ENCODE assay signal across 8 mouse cellular contexts in genomic region chr2:30901646-30902160, GRCm38 (mm10). TPM values are rescaled to one million over a fixed set of nuclear protein-coding genes. Genes with fewer than 3 reads are reported as not detected.
DNase-seq lines count a peak whose midpoint lies in the region; ATAC-seq lines count a peak whose summit lies in the region.
"Had no signal": no experiment of that assay in that cellular context is flagged by ENCODE, and none has a peak within 500 bp of the region (broad histone marks: within the 10 kb centered on the region; RNA-seq: fewer than 3 reads in every experiment).

No protein-coding gene starts in this region.

- peaks cover 46% of the 10 kb centered on the region for H3K4me1 ChIP-seq in kidney, embryonic 15.5 days
- peaks cover 47% of the 10 kb centered on the region for H3K4me1 ChIP-seq in embryonic facial prominence, embryonic 10.5 days
- peaks cover 28% of the 10 kb centered on the region for H3K4me1 ChIP-seq in intestine, embryonic 15.5 days (replicated peaks)
- peaks cover 25% of the 10 kb centered on the region for H3K4me1 ChIP-seq in neural tube, embryonic 13.5 days (replicated peaks)

- peak overlapping the region; percentile 84 for H3K4me2 ChIP-seq in kidney, embryonic 15.5 days
- H3K4me2 ChIP-seq in intestine, embryonic 15.5 days (replicated peaks): peak overlapping the region; percentile 74; the same call in 1 of the 2 replicates
- peak overlapping the region; percentile 61 for H3K4me2 ChIP-seq in neural tube, embryonic 13.5 days

- DNase-seq in kidney, postnatal 36 days: no peak
- DNase-seq in embryonic facial prominence, embryonic 10.5 days (ENCODE audit: low spot score): no peak
- no peak for DNase-seq in c-Kit-positive CD71-positive TER-119-positive erythroid progenitor cells, embryonic 14.5 days (ENCODE audit: low spot score)
- DNase-seq in left cerebral cortex, postnatal 4 days: no peak

- no peaks in the 10 kb centered on the region for H3K27me3 ChIP-seq in kidney, embryonic 15.5 days
- peaks cover 40% of the 10 kb centered on the region for H3K27me3 ChIP-seq in embryonic facial prominence, embryonic 10.5 days (replicated peaks; ENCODE audit: low read depth, poor library complexity, severe bottlenecking)
- 0 out of 2 replicates have a peak, but pooled peaks cover 3% of the 10 kb centered on the region for H3K27me3 ChIP-seq in intestine, embryonic 15.5 days (replicated peaks)
- peaks cover 24% of the 10 kb centered on the region for H3K27me3 ChIP-seq in neural tube, embryonic 13.5 days

- H3K4me3 ChIP-seq in kidney, embryonic 15.5 days (replicated peaks): peak overlapping the region; percentile 49
- peak overlapping the region; percentile 66 for H3K4me3 ChIP-seq in embryonic facial prominence, embryonic 10.5 days
- H3K4me3 ChIP-seq in intestine, embryonic 15.5 days (replicated peaks): no peak overlapping the region
- H3K4me3 ChIP-seq in neural tube, embryonic 13.5 days: no peak overlapping the region

- no peak overlapping the region; the same call in 1 of the 2 replicates for H3K9ac ChIP-seq in kidney, embryonic 15.5 days
- H3K9ac ChIP-seq in intestine, embryonic 15.5 days: no peak overlapping the region
- 0 out of 2 replicates have a peak overlapping the region, but pooled peaks have one; percentile 63 for H3K9ac ChIP-seq in neural tube, embryonic 13.5 days

- 57% methylated on average over 6 of the region's 6 CpGs for WGBS in kidney, embryonic 15.5 days
- whole genome bisulfite sequencing in embryonic facial prominence, embryonic 10.5 days: 57% methylated on average over 6 of the region's 6 CpGs
- 61% methylated on average over 6 of the region's 6 CpGs for WGBS in intestine, embryonic 15.5 days
- 57% methylated on average over 6 of the region's 6 CpGs for WGBS in neural tube, embryonic 13.5 days

- no peaks in the 10 kb centered on the region for H3K36me3 ChIP-seq in kidney, embryonic 15.5 days
- 0 out of 2 replicates have a peak, but pooled peaks cover 8% of the 10 kb centered on the region for H3K36me3 ChIP-seq in embryonic facial prominence, embryonic 10.5 days (replicated peaks)
- H3K36me3 ChIP-seq in intestine, embryonic 15.5 days: no peaks in the 10 kb centered on the region
- no peaks in the 10 kb centered on the region for H3K36me3 ChIP-seq in neural tube, embryonic 13.5 days

- ATAC-seq in kidney, embryonic 15.5 days (replicated peaks; ENCODE audit: low FRiP score): no peak
- ATAC-seq in intestine, embryonic 15.5 days: no peak
- no peak for ATAC-seq in neural tube, embryonic 13.5 days (ENCODE audit: low read depth)

- intact Hi-C loops in left cerebral cortex, postnatal 4 days (cut with DNase I): no loop called here

- peak overlapping the region; percentile 49; the same call in 1 of the 2 replicates for H3K27ac ChIP-seq in kidney, embryonic 15.5 days
- peak overlapping the region; percentile 57 for H3K27ac ChIP-seq in embryonic facial prominence, embryonic 10.5 days (replicated peaks)
- H3K27ac ChIP-seq in intestine, embryonic 15.5 days: no peak overlapping the region
- no peak overlapping the region for H3K27ac ChIP-seq in neural tube, embryonic 13.5 days (replicated peaks)

- no peaks in the 10 kb centered on the region for H3K9me3 ChIP-seq in kidney, embryonic 15.5 days (replicated peaks)
- no peaks in the 10 kb centered on the region for H3K9me3 ChIP-seq in embryonic facial prominence, embryonic 10.5 days
- H3K9me3 ChIP-seq in intestine, embryonic 15.5 days: no peaks in the 10 kb centered on the region
- no peaks in the 10 kb centered on the region for H3K9me3 ChIP-seq in neural tube, embryonic 13.5 days

RNA-seq across cellular contexts. Expression of gene Ptges, which starts 28.0 kb away (rescaled TPM):
- 13.3 and 13.5 TPM in 2 replicates for polyA plus RNA-seq in kidney, embryonic 15.5 days (2015; fragmentation: Nextera tagmentation; extraction: Ambion mirVana)
- 10.2 and 10.3 TPM in 2 replicates for polyA plus RNA-seq in embryonic facial prominence, embryonic 10.5 days (2016; fragmentation: Nextera tagmentation; extraction: Ambion mirVana)
- 2.8 and 4.3 TPM in 2 replicates for polyA plus RNA-seq in intestine, embryonic 15.5 days (2015; fragmentation: Nextera tagmentation; extraction: Ambion mirVana)
- 2.4 and 2.7 TPM in 2 replicates for polyA plus RNA-seq in neural tube, embryonic 13.5 days (2015; fragmentation: Nextera tagmentation; extraction: Ambion mirVana)
- total RNA-seq in left cerebral cortex, postnatal 4 days (2021): 1 to 10 TPM; 4.9 to 6.9 TPM
- total RNA-seq: MEL had no signal

RNA-seq across cellular contexts. Expression of gene Tor1b, which starts 51.1 kb away (rescaled TPM):
- polyA plus RNA-seq in kidney, embryonic 15.5 days (2015; fragmentation: Nextera tagmentation; extraction: Ambion mirVana): 35.3 and 37.5 TPM in 2 replicates
- 24.7 and 25.0 TPM in 2 replicates for polyA plus RNA-seq in embryonic facial prominence, embryonic 10.5 days (2016; fragmentation: Nextera tagmentation; extraction: Ambion mirVana)
- 22.4 and 25.4 TPM in 2 replicates for polyA plus RNA-seq in intestine, embryonic 15.5 days (2015; fragmentation: Nextera tagmentation; extraction: Ambion mirVana)
- polyA plus RNA-seq in neural tube, embryonic 13.5 days (2015; fragmentation: Nextera tagmentation; extraction: Ambion mirVana): 14.9 and 16.3 TPM in 2 replicates
- 10 to 100 TPM; 28.5 to 28.9 TPM for total RNA-seq in left cerebral cortex, postnatal 4 days (2021)

Comparison
In these comparisons a context has a peak if more than half of its experiments do, and no peak if none do; other contexts are left out.
1. H3K27ac ChIP-seq: peak in kidney, embryonic 15.5 days (single experiment) and embryonic facial prominence, embryonic 10.5 days (single experiment); none in intestine, embryonic 15.5 days (single experiment) and neural tube, embryonic 13.5 days (single experiment).
2. H3K4me3 ChIP-seq: peak in kidney, embryonic 15.5 days (single experiment) and embryonic facial prominence, embryonic 10.5 days (single experiment); none in intestine, embryonic 15.5 days (single experiment) and neural tube, embryonic 13.5 days (single experiment).
3. Peak in every context shown above with its lines, with median percentiles within 50 percentile points of each other: H3K4me2 ChIP-seq.